Mouse (Mus musculus) intestine, embryonic 14.5 days (tissue): Measurements from ENCODE around the gene Thy1. TPM values are rescaled to one million over a fixed set of nuclear protein-coding genes. Genes with fewer than 3 reads are reported as not detected.

Experiments
- polyA plus RNA-seq: library from polyadenylated mRNA; unstranded; fragments of >200 nt; fragmentation: Nextera tagmentation; extraction: Ambion mirVana; gene quantifications from 2 replicates; pipeline ENCODE4 v1.2.1, GENCODE M21; 2014

Gene Thy1
- polyA plus RNA-seq, 1 experiment from 2014 or later = 2.0 TPM

Other genes starting within 250 kb of the Thy1 start
- gene Usp2, start 23.6 kb downstream of the Thy1 start, polyA plus RNA-seq = 11.0 and 12.5 TPM in 2 replicates
- gene Mfrp, start 58.3 kb downstream of the Thy1 start, polyA plus RNA-seq = 0.18 TPM in 1 of 2 replicates, not detected in the other
- gene C1qtnf5, start 63.9 kb downstream of the Thy1 start, polyA plus RNA-seq = 3.2 and 3.4 TPM in 2 replicates
- gene Gm49380, start 70.1 kb downstream of the Thy1 start, polyA plus RNA-seq = 0.14 and 0.36 TPM in 2 replicates
- gene Rnf26, start 70.1 kb downstream of the Thy1 start, polyA plus RNA-seq = 70.2 and 75.7 TPM in 2 replicates
- gene Mcam, start 91.1 kb downstream of the Thy1 start, polyA plus RNA-seq = 47.9 and 49.7 TPM in 2 replicates
- gene Cbl, start 190.7 kb downstream of the Thy1 start, polyA plus RNA-seq = 18.1 and 19.9 TPM in 2 replicates
- not detected in 2 replicates for gene Ccdc153, start 197.3 kb downstream of the Thy1 start, polyA plus RNA-seq
- 3.1 TPM in 2 replicates for gene Pdzd3, start 208.1 kb downstream of the Thy1 start, polyA plus RNA-seq
- 6.3 and 7.0 TPM in 2 replicates for gene Nlrx1, start 225.2 kb downstream of the Thy1 start, polyA plus RNA-seq
- gene Abcg4, start 245.2 kb downstream of the Thy1 start, polyA plus RNA-seq = 3.6 and 4.1 TPM in 2 replicates